Mouse (Mus musculus) lung, postnatal 0 days (tissue): Measurements from ENCODE around the gene Tbc1d30.

Experiments
- CTCF ChIP-seq: IDR thresholded peaks from 2 replicates; pipeline ENCODE4 v1.5.1; 2016; ENCODE audit warnings: antibody characterized with exemption, mild to moderate bottlenecking
- EP300 ChIP-seq: IDR thresholded peaks from 2 replicates; pipeline ENCODE4 v1.6.1; 2016; ENCODE audit warnings: antibody characterized with exemption, mild to moderate bottlenecking, control low read depth

DNA sequence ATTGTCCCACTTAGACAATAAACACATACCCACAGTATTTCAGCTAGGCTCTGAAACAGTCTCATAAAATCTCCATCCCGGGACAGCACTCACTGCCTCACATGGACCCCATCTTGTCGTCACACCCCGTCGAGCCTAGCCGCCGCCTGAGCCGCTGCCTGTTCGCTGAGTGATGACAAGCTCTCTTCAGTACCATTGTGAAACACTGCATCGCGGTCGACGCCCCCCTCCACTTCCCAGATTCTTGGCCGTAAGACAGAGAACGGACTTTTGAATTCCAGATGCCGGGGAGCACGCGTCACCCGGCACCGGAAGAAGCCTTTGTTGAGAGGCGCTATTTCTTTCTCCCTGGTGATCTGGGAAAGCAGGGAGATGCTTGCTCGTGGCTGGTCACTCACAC lies 104.1 kb downstream of the Tbc1d30 start:
- TF ChIP-seq CTCF, result no peak
- TF ChIP-seq EP300, result peak; percentile 79
